In genomic region chr3:65929821-65930633, GRCm38 (mm10) we compare ENCODE assay signal across 8 mouse cellular contexts. TPM values are rescaled to one million over a fixed set of nuclear protein-coding genes. Genes with fewer than 3 reads are reported as not detected.
DNase-seq lines count a peak whose midpoint lies in the region; ATAC-seq and TF ChIP-seq lines count a peak whose summit lies in the region.

No protein-coding gene starts in this region.

- H3K27me3 ChIP-seq in neural tube, embryonic 15.5 days (replicated peaks) = no peaks in the 10 kb centered on the region

- TF ChIP-seq POLR2A in lung, adult 2 months (IDR thresholded peaks at IDR 0.05; ENCODE audit: borderline replicate concordance, extremely low read depth, low read depth, low read length) = no peak

- peak; percentile 34; the same call in 1 of the 2 replicates for TF ChIP-seq CTCF in lung, adult 2 months (IDR thresholded peaks at IDR 0.05; ENCODE audit: insufficient read depth, low read length)

- no peaks in the 10 kb centered on the region for H3K9me3 ChIP-seq in neural tube, embryonic 15.5 days (replicated peaks)

- H3K4me3 ChIP-seq in brown adipose tissue, adult 24 weeks (ENCODE audit: insufficient read depth, low read depth, low read length) = peak overlapping the region; percentile 32
- no peak overlapping the region for H3K4me3 ChIP-seq in lung, adult 2 months (replicated peaks; ENCODE audit: extremely low read depth, low read depth, low read length)
- H3K4me3 ChIP-seq in neural tube, embryonic 15.5 days (replicated peaks) = no peak overlapping the region; the same call in 1 of the 2 replicates

- H3K36me3 ChIP-seq in neural tube, embryonic 15.5 days = no peaks in the 10 kb centered on the region

- peak; percentile 43; the same call in 1 of the 2 replicates for ATAC-seq in erythroid progenitor cell, adult 5-6 weeks (replicated peaks; ENCODE audit: low FRiP score, poor library complexity, severe bottlenecking)
- ATAC-seq in neural tube, embryonic 15.5 days (ENCODE audit: low FRiP score) = peak; percentile 66; the same call in 1 of the 2 replicates

- 17% methylated on average over 20 of the region's 20 CpGs for WGBS in lung, adult 2 months
- 26% methylated on average over 20 of the region's 20 CpGs for WGBS in neural tube, embryonic 15.5 days

- H3K4me2 ChIP-seq in neural tube, embryonic 15.5 days = peak overlapping the region; percentile 44

- peak; percentile 89 for DNase-seq in ES-CJ7 (ENCODE audit: low read depth, low spot score)
- DNase-seq in heart, postnatal 36 days = peak; percentile 69 to 78
- DNase-seq in layer of hippocampus, adult 18-20 months (ENCODE audit: low spot score in 2 of 2) = peak; percentile 35 to 89
- DNase-seq in lung, adult 2 months = peak; percentile 55
- DNase-seq in thymus, postnatal 14 days = peak; percentile 72

- intact Hi-C loops in heart, postnatal 36 days (cut with DNase I) = loop anchor here (1.0 to 5.0 kb wide), 9 partner anchors 25 to 943 kb away; partner anchors contain the start of genes Lekr1 and Tiparp

- peak overlapping the region; percentile 70 for H3K27ac ChIP-seq in brown adipose tissue, adult 24 weeks (replicated peaks; ENCODE audit: low read depth, low read length)
- H3K27ac ChIP-seq in neural tube, embryonic 15.5 days (replicated peaks) = no peak overlapping the region

- H3K4me1 ChIP-seq in brown adipose tissue, adult 24 weeks (ENCODE audit: control insufficient read depth, insufficient read depth, insufficient read length, low read length) = peaks cover 13% of the 10 kb centered on the region
- peaks cover 11% of the 10 kb centered on the region for H3K4me1 ChIP-seq in lung, adult 2 months (ENCODE audit: control insufficient read depth, insufficient read depth, low read length)
- peaks cover 15% of the 10 kb centered on the region for H3K4me1 ChIP-seq in neural tube, embryonic 15.5 days

- no peak overlapping the region for H3K9ac ChIP-seq in neural tube, embryonic 15.5 days (replicated peaks)

RNA-seq across cellular contexts. Expression of gene Ccnl1, which starts 28.0 kb away (rescaled TPM):
- 39.4 and 73.7 TPM in 2 replicates for polyA plus RNA-seq in brown adipose tissue, adult 24 weeks (2012; ENCODE audit: insufficient read depth, insufficient read length, missing spikeins)
- total RNA-seq in erythroid progenitor cell, adult 5-6 weeks (2015; ENCODE audit: low replicate concordance) = 158 and 173 TPM in 2 replicates
- total RNA-seq in erythroid progenitor cell, adult 5-6 weeks (2017; ENCODE audit: low replicate concordance) = 199 and 276 TPM in 2 replicates
- total RNA-seq in heart, postnatal 36 days (2021) = 10 to 100 TPM; 19.2 to 21.6 TPM
- total RNA-seq in layer of hippocampus, adult 18-20 months (2021) = 10 to 100 TPM; 52.5 to 57.8 TPM
- polyA plus RNA-seq in lung, adult 2 months (2012; rRNA removed) = 51.4 and 75.1 TPM in 2 replicates
- 63.4 and 68.3 TPM in 2 replicates for polyA plus RNA-seq in neural tube, embryonic 15.5 days (2015; fragmentation: Nextera tagmentation; extraction: Ambion mirVana)
